Mouse (Mus musculus) cortical plate, adult 2 months (tissue): ENCODE results near the gene Zc4h2.

Experiments used
- CTCF ChIP-seq: fragments of 200-500 bp; IDR thresholded peaks from 2 replicates; pipeline ENCODE4 v1.5.1; 2011; ENCODE audit warnings: mild to moderate bottlenecking, control low read depth, low read length; ENCODE audit not compliant: insufficient read depth; ENCODE audit errors: extremely low read depth
- POLR2A ChIP-seq: fragments of 200-500 bp; IDR thresholded peaks from 2 replicates; pipeline ENCODE4 v1.6.1; 2011; ENCODE audit warnings: mild to moderate bottlenecking, low read length, control low read depth; ENCODE audit not compliant: insufficient read depth; ENCODE audit errors: extremely low read depth

- TF ChIP-seq CTCF (no peak), POLR2A (no peak)
Measured at GRCm38 (mm10) chrX:95682206-95682605, 23.9 kb upstream of the Zc4h2 start.
